Mouse (Mus musculus) small intestine, adult 2 months (tissue): ENCODE data around the gene Kcnmb3.

Source experiments
- CTCF ChIP-seq: fragments of 200-500 bp; IDR thresholded peaks from 2 replicates; pipeline ENCODE4 v1.5.1; 2012; ENCODE audit warnings: low read depth, mild to moderate bottlenecking, control low read depth, inconsistent platforms, low read length, moderate library complexity, mixed read lengths; ENCODE audit not compliant: insufficient replicate concordance, insufficient read length; ENCODE audit errors: extremely low read depth
- POLR2A ChIP-seq: fragments of 200-500 bp; IDR thresholded peaks from 2 replicates; pipeline ENCODE4 v1.6.1; 2012; ENCODE audit warnings: low read depth, mild to moderate bottlenecking, control low read depth, inconsistent platforms, low read length, moderate library complexity

GRCm38 (mm10) chr3:32441710-32442109, 50.3 kb downstream of the Kcnmb3 start:
- TF ChIP-seq CTCF (no peak), POLR2A (no peak)
